Mouse (Mus musculus) embryonic fibroblast, embryonic 13.5 days (primary cell): Measurements from ENCODE around the gene Chpf2.

Source experiments
- CTCF ChIP-seq: IDR thresholded peaks from 2 replicates; pipeline ENCODE4 v1.5.1; 2011; ENCODE audit warnings: mild to moderate bottlenecking, control low read depth, low read length, moderate library complexity, borderline replicate concordance; ENCODE audit not compliant: insufficient read depth
- POLR2A ChIP-seq: IDR thresholded peaks from 2 replicates; pipeline ENCODE4 v1.6.1; 2011; ENCODE audit warnings: low read depth, mild to moderate bottlenecking, control low read depth, low read length, moderate library complexity

- TF ChIP-seq POLR2A (no peak), CTCF (no peak)
Measured at GRCm38 (mm10) chr5:24595786-24596380, 9.3 kb downstream of the Chpf2 start.
